Mouse (Mus musculus) lung, postnatal 0 days (tissue): Measurements from ENCODE around the gene Gm20425. TPM values are rescaled to one million over a fixed set of nuclear protein-coding genes. Genes with fewer than 3 reads are reported as not detected.
A peak's percentile ranks its signal among the peaks of the same experiment; 100 is the strongest.

ENCODE experiments used
- ATAC-seq: fragments of 200-750 bp; cut with Nextera tagmentation; 2 replicates; pipeline ENCODE4 v1.8.0; 2017; ENCODE audit warnings: moderate library complexity
- DNase-seq: peaks from one replicate; pipeline ENCODE4 v3.0.0-alpha.2; 2016; ENCODE audit warnings: low spot score
- H3K27ac ChIP-seq: fragments of 300-500 bp; sonication (generic); 2 replicates; pipeline ENCODE4 v1.5.1; 2014; ENCODE audit warnings: antibody characterized with exemption, mild to moderate bottlenecking, low read length, mixed read lengths
- H3K27me3 ChIP-seq: fragments of 300-500 bp; sonication (generic); replicated peaks from 2 replicates; pipeline ENCODE4 v1.6.1; 2014; ENCODE audit warnings: low read length, mixed read lengths; ENCODE audit not compliant: insufficient read depth
- H3K36me3 ChIP-seq: fragments of 300-500 bp; sonication (generic); 2 replicates; pipeline ENCODE4 v1.6.1; 2014; ENCODE audit warnings: low read length, mixed read lengths; ENCODE audit not compliant: insufficient read depth
- H3K4me1 ChIP-seq: fragments of 300-500 bp; sonication (generic); 2 replicates; pipeline ENCODE4 v1.6.1; 2014; ENCODE audit warnings: antibody characterized with exemption, low read depth, low read length, mixed read lengths; ENCODE audit not compliant: insufficient read depth
- H3K4me2 ChIP-seq: fragments of 300-500 bp; sonication (generic); replicated peaks from 2 replicates; pipeline ENCODE4 v1.6.1; 2014; ENCODE audit warnings: low read depth, mild to moderate bottlenecking, low read length, moderate library complexity, mixed read lengths
- H3K4me3 ChIP-seq: fragments of 300-500 bp; sonication (generic); 2 replicates; pipeline ENCODE4 v1.5.1; 2014; ENCODE audit warnings: low read depth, low read length
- H3K9ac ChIP-seq: fragments of 300-500 bp; sonication (generic); replicated peaks from 2 replicates; pipeline ENCODE4 v1.6.1; 2014; ENCODE audit warnings: low read depth, mild to moderate bottlenecking
- H3K9me3 ChIP-seq: fragments of 300-500 bp; sonication (generic); 2 replicates; pipeline ENCODE4 v1.6.1; 2016; ENCODE audit warnings: low read length, mixed read lengths
- CTCF ChIP-seq: IDR thresholded peaks from 2 replicates; pipeline ENCODE4 v1.5.1; 2016; ENCODE audit warnings: antibody characterized with exemption, mild to moderate bottlenecking
- EP300 ChIP-seq: IDR thresholded peaks from 2 replicates; pipeline ENCODE4 v1.6.1; 2016; ENCODE audit warnings: antibody characterized with exemption, mild to moderate bottlenecking, control low read depth
- WGBS: fragments of 180-500 bp; shearing (Covaris S2); extraction: QIAGEN DNeasy Blood & Tissue Kit; methylation state at CpG from one replicate; pipeline ENCODE4 v1.1.7; 2014; 5-methylcytosine and 5-hydroxymethylcytosine counted together
- polyA plus RNA-seq: library from polyadenylated mRNA; unstranded; fragments of >200 nt; fragmentation: Nextera tagmentation; extraction: Ambion mirVana; gene quantifications from 2 replicates; pipeline ENCODE4 v1.2.1, GENCODE M21; 2015

The Gm20425 gene
- polyA plus RNA-seq, 1 experiment from 2014 or later: 7.3 TPM

- Histone ChIP-seq H3K27ac (no peak overlapping the region), H3K36me3 (no peaks in the 10 kb centered on the region), H3K9me3 (no peaks in the 10 kb centered on the region), H3K27me3 (no peaks in the 10 kb centered on the region), H3K4me3 (no peak overlapping the region), H3K9ac (no peak overlapping the region), H3K4me1 (peaks cover 6% of the 10 kb centered on the region; the same call in 1 of the 2 replicates), H3K4me2 (peak overlapping the region; percentile 52)
- 76% methylated on average over 13 of the region's 13 CpGs for WGBS
- ATAC-seq (no peak), DNase-seq (no peak)
- TF ChIP-seq EP300 (no peak), CTCF (no peak)
Measured at GRCm38 (mm10) chr9:103228370-103229003, 1.6 kb downstream of the Gm20425 start.

DNA sequence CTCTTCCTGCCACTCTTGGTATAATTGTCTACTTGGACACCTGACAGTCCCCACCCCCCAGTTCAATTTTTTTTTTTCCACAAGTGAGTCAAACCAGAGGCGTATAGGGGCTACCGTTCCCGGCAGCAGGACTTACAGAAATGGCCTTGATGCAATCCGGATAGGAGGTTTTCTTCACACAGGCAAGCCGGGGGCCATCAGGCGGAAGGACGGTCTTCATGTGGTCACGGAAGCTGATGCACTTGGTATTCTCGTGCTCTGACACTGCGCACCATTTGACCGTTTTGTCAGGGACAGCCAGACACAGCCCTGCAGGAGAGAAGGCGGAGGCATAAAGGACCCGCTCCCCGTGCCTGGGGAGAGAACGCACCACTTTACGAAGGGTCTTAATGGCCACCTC is 2.3 kb downstream of the Gm20425 start:
- no peak for DNase-seq
- no peak overlapping the region for H3K27ac ChIP-seq
- H3K36me3 ChIP-seq: no peaks in the 10 kb centered on the region
- 87% methylated on average over 16 of the region's 16 CpGs for WGBS
- H3K27me3 ChIP-seq: no peaks in the 10 kb centered on the region
- H3K9me3 ChIP-seq: no peaks in the 10 kb centered on the region
- no peak for ATAC-seq
- H3K4me2 ChIP-seq: no peak overlapping the region
- no peak overlapping the region for H3K9ac ChIP-seq
- no peak overlapping the region for H3K4me3 ChIP-seq
- peaks cover 1% of the 10 kb centered on the region; the same call in 1 of the 2 replicates for H3K4me1 ChIP-seq
- TF ChIP-seq EP300 (no peak), CTCF (no peak)

- no peak for ATAC-seq
- Histone ChIP-seq H3K36me3 (no peaks in the 10 kb centered on the region), H3K27me3 (no peaks in the 10 kb centered on the region), H3K9ac (no peak overlapping the region), H3K4me2 (no peak overlapping the region), H3K4me1 (no peaks in the 10 kb centered on the region), H3K4me3 (no peak overlapping the region), H3K27ac (no peak overlapping the region), H3K9me3 (no peaks in the 10 kb centered on the region)
- no peak for DNase-seq
- 82% methylated on average over 15 of the region's 15 CpGs for whole genome bisulfite sequencing
- TF ChIP-seq EP300: no peak
- TF ChIP-seq CTCF: no peak
Measured at GRCm38 (mm10) chr9:103226806-103227205, 3.3 kb downstream of the Gm20425 start.

DNA sequence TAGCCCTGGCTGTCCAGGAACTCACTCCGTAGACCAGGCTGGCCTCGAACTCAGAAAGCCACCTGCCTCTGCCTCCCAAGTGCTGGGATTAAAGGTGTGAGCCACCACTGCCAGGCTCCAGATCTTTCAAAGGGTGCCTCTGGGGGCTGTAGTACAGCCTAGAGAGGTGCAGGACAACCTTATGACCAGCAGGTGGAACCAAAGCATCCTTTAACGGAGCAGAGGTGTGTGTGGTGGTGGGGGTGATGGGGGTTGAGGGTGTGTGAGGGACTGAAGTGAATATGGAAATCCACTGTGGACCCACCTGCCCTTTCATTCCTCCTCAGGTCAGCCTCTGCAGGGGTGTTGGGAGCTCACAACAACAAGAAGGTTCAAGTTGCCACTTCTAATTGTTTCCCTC is 4.6 kb downstream of the Gm20425 start:
- no peaks in the 10 kb centered on the region for H3K4me1 ChIP-seq
- no peak overlapping the region for H3K9ac ChIP-seq
- H3K27me3 ChIP-seq: no peaks in the 10 kb centered on the region
- no peak overlapping the region for H3K4me2 ChIP-seq
- no peak overlapping the region for H3K27ac ChIP-seq
- WGBS: 60% methylated on average over 3 of the region's 3 CpGs
- no peaks in the 10 kb centered on the region for H3K36me3 ChIP-seq
- peak; percentile 52 for ATAC-seq
- H3K9me3 ChIP-seq: no peaks in the 10 kb centered on the region
- H3K4me3 ChIP-seq: no peak overlapping the region
- no peak for TF ChIP-seq EP300
- peak; percentile 81 for TF ChIP-seq CTCF
- peak; percentile 53 for DNase-seq

DNA sequence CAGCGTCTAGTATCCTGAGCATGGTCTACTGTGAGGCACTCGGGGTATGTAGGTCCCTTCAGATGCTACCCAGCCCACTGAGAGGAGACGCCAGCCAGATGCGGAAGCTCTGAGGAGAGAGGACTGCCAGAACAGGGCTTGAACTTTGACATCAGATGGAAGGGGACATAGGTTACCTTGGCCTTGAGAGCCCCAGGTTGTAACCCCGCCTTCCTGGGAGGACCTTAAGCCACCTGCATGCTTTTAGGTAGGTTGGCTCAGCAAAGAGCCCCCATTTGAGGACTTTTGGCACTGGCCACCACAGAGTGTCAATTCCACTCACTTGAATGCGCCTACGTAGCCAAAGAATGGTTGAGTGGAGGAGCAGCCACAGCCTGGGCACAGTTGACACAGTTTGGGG is 5.4 kb downstream of the Gm20425 start:
- Histone ChIP-seq H3K4me2 (no peak overlapping the region), H3K4me1 (no peaks in the 10 kb centered on the region), H3K9me3 (no peaks in the 10 kb centered on the region), H3K27me3 (no peaks in the 10 kb centered on the region), H3K4me3 (no peak overlapping the region), H3K36me3 (no peaks in the 10 kb centered on the region), H3K27ac (no peak overlapping the region), H3K9ac (no peak overlapping the region)
- DNase-seq (no peak), ATAC-seq (no peak)
- TF ChIP-seq CTCF: no peak
- no peak for TF ChIP-seq EP300
- WGBS: 93% methylated on average over 7 of the region's 7 CpGs

GRCm38 (mm10) chr9:103214281-103214680 is 15.8 kb downstream of the Gm20425 start:
- no peak overlapping the region for H3K27ac ChIP-seq
- no peaks in the 10 kb centered on the region for H3K9me3 ChIP-seq
- no peaks in the 10 kb centered on the region for H3K36me3 ChIP-seq
- DNase-seq (no peak), ATAC-seq (no peak)
- H3K4me3 ChIP-seq: no peak overlapping the region
- H3K27me3 ChIP-seq: no peaks in the 10 kb centered on the region
- WGBS: 83% methylated on average over 6 of the region's 6 CpGs
- TF ChIP-seq CTCF: no peak
- no peak for TF ChIP-seq EP300
- H3K4me1 ChIP-seq: no peaks in the 10 kb centered on the region
- no peak overlapping the region for H3K4me2 ChIP-seq
- H3K9ac ChIP-seq: no peak overlapping the region

GRCm38 (mm10) chr9:103213631-103214030 is 16.5 kb downstream of the Gm20425 start:
- DNase-seq (no peak), ATAC-seq (no peak)
- WGBS: 65% methylated on average over 2 of the region's 2 CpGs
- Histone ChIP-seq H3K27ac (no peak overlapping the region), H3K9ac (no peak overlapping the region), H3K4me1 (no peaks in the 10 kb centered on the region), H3K27me3 (no peaks in the 10 kb centered on the region), H3K36me3 (no peaks in the 10 kb centered on the region), H3K4me2 (no peak overlapping the region), H3K9me3 (no peaks in the 10 kb centered on the region), H3K4me3 (no peak overlapping the region)
- TF ChIP-seq EP300 (no peak), CTCF (no peak)
